Mouse (Mus musculus) testis, adult 2 months (tissue): ENCODE results near the gene Olfr789.

ENCODE experiments used
- CTCF ChIP-seq: fragments of 200-500 bp; IDR thresholded peaks from 2 replicates; pipeline ENCODE4 v1.5.1; 2012; ENCODE audit warnings: low read depth, mild to moderate bottlenecking, inconsistent platforms, low read length, moderate library complexity; ENCODE audit not compliant: control insufficient read depth, insufficient read depth, insufficient replicate concordance
- POLR2A ChIP-seq: fragments of 200-500 bp; IDR thresholded peaks from 2 replicates; pipeline ENCODE4 v1.6.1; 2012; ENCODE audit warnings: low read depth, mild to moderate bottlenecking, inconsistent platforms, low read length, moderate library complexity; ENCODE audit not compliant: control insufficient read depth

- TF ChIP-seq POLR2A (no peak), CTCF (no peak)
These were observed at the start of gene Olfr789 for GRCm38 (mm10) chr10:129484452-129484851.
